Mouse (Mus musculus): ENCODE results near the gene Tnpo1.

DNA sequence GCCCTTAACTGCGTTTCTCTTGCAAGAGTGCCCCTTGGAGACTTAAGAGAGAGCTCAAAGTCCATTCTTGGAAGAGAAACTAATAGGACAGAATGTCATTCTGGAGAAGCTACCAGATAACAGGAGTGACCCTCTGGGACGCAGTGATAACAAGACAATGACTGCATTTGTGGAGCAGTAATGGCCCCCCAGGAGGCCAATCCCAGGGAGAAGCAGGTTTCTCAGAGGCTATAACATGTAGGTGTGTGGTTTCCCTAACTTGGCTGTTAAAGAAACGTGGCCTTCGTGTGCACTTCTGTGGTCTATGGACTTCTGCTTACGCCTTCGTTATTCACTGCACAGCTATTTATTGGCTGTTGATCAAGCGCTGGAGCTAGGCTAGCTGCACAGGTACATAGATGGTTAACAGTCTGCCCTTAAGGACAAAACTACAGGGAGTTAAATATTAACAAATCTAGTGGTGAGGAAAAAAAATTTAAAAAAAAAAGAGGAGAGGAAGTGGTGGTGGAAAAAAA, 15.7 kb upstream of the Tnpo1 start:
- TF ChIP-seq CTCF (IDR thresholded peaks at IDR 0.05; ENCODE audit: low read depth) = no peak
- no peak for TF ChIP-seq EP300 (IDR thresholded peaks at IDR 0.05; ENCODE audit: low read depth)
